Mouse (Mus musculus) neutrophil, adult 83 days (primary cell): Measurements from ENCODE around the gene Pfkl. TPM values are rescaled to one million over a fixed set of nuclear protein-coding genes. Genes with fewer than 3 reads are reported as not detected.

Experiments
- total RNA-seq, 2 experiments: library from RNA; stranded (reverse); gene quantifications; one replicate each; pipeline ENCODE4 v1.2.4; 2023

The Pfkl gene
- 10 to 100 TPM; 27.1 to 40.2 TPM for total RNA-seq

DNA sequence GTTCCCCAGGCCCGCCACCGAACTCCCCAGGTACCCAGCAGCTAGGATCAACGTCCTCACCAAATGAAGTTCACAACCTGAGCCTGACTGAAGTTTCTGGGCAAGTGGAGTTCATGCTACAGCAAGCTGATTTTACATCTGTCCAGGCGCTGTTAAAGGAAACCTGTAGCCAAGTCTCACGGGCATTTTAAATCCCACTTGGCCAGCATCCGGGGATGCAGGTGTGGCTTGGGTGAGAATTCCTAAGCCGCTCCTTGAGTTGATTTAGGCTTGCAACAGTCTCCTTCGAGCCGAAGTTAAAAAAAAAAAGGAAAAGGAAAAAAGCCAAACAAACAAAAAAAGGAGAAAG lies at the start of gene Pfkl:
Gene Pfkl (minus strand): TSS at position 139 of the 349 bp plus-strand sequence.

GRCm38 (mm10) chr10:78043406-78043836 lies 33.5 kb upstream of the Pfkl start, which contains the start of gene Aire:
Aire (minus strand) TSS chr10:78043610.

GRCm38 (mm10) chr10:78041647-78042046 lies 31.8 kb upstream of the Pfkl start, which contains the start of gene Dnmt3l:
Dnmt3l (plus strand) TSS chr10:78041947.

GRCm38 (mm10) chr10:77978351-77979350 lies 31.2 kb downstream of the Pfkl start, which contains the start of gene 1810043G02Rik:
1810043G02Rik (plus strand) TSS chr10:77978524.

GRCm38 (mm10) chr10:77970481-77970880 lies 39.4 kb downstream of the Pfkl start, which contains the start of gene Trpm2:
Trpm2 (minus strand) TSS chr10:77970563.

Other genes starting within 250 kb of the Pfkl start
- not detected for gene Gm3238, start 238.8 kb downstream of the Pfkl start, total RNA-seq
- not detected for gene Gm7138, start 233.1 kb downstream of the Pfkl start, total RNA-seq
- gene Gm3250, start 227.5 kb downstream of the Pfkl start, total RNA-seq, result not detected
- gene Gm7137, start 221.9 kb downstream of the Pfkl start, total RNA-seq, result not detected
- not detected for gene Gm9639, start 215.0 kb downstream of the Pfkl start, total RNA-seq
- not detected for gene Gm19668, start 210.9 kb downstream of the Pfkl start, total RNA-seq
- not detected for gene Gm9507, start 198.2 kb downstream of the Pfkl start, total RNA-seq
- not detected for gene Gm2696, start 195.4 kb downstream of the Pfkl start, total RNA-seq
- not detected for gene Krtap10-4, start 183.0 kb downstream of the Pfkl start, total RNA-seq
- not detected for gene Krtap10-10, start 174.1 kb downstream of the Pfkl start, total RNA-seq
- gene Gm36176, start 163.3 kb downstream of the Pfkl start, total RNA-seq, result not detected
- gene Gm10318, start 157.2 kb downstream of the Pfkl start, total RNA-seq, result not detected
- not detected for gene Gm3285, start 148.1 kb downstream of the Pfkl start, total RNA-seq
- gene Lrrc3, start 107.5 kb downstream of the Pfkl start, total RNA-seq, result under 1 TPM in 1 of 2 experiments, not detected in 1; 0.15 TPM
- 100 to 1,000 TPM; 232 to 259 TPM for gene Trpm2, start 39.5 kb downstream of the Pfkl start, total RNA-seq
- gene 1810043G02Rik, start 31.6 kb downstream of the Pfkl start, total RNA-seq, result 1 to 10 TPM; 7.1 to 8.8 TPM
- 1 to 10 TPM; 1.4 to 1.8 TPM for gene Dnmt3l, start 31.9 kb upstream of the Pfkl start, total RNA-seq
- gene Aire, start 33.5 kb upstream of the Pfkl start, total RNA-seq, result not detected
- 10 to 100 TPM; 48.0 to 48.3 TPM for gene Icosl, start 59.2 kb upstream of the Pfkl start, total RNA-seq
- gene D10Jhu81e, start 159.7 kb upstream of the Pfkl start, total RNA-seq, result 10 to 100 TPM; 23.3 to 27.2 TPM
- 1 to 10 TPM; 4.9 to 5.7 TPM for gene Pwp2, start 175.1 kb upstream of the Pfkl start, total RNA-seq
- gene Trappc10, start 234.6 kb upstream of the Pfkl start, total RNA-seq, result 10 to 100 TPM; 53.6 to 62.3 TPM